Mouse (Mus musculus) regulatory T cell (primary cell): ENCODE measurements around the gene Gcnt2.
"Not testable (repeated sequence)": the region's sequence is repeated elsewhere in the genome, so short reads cannot be mapped to it uniquely, and the experiment has no call there.

ENCODE experiments used
- in situ Hi-C: fragments of 300-600 bp; cut with MboI, MseI; formaldehyde crosslinking; loops from one replicate; pipeline ENCODE4 v1.15.1; 2025; ENCODE audit warnings: high pct_unique_total_duplicates

The Gcnt2 gene

DNA sequence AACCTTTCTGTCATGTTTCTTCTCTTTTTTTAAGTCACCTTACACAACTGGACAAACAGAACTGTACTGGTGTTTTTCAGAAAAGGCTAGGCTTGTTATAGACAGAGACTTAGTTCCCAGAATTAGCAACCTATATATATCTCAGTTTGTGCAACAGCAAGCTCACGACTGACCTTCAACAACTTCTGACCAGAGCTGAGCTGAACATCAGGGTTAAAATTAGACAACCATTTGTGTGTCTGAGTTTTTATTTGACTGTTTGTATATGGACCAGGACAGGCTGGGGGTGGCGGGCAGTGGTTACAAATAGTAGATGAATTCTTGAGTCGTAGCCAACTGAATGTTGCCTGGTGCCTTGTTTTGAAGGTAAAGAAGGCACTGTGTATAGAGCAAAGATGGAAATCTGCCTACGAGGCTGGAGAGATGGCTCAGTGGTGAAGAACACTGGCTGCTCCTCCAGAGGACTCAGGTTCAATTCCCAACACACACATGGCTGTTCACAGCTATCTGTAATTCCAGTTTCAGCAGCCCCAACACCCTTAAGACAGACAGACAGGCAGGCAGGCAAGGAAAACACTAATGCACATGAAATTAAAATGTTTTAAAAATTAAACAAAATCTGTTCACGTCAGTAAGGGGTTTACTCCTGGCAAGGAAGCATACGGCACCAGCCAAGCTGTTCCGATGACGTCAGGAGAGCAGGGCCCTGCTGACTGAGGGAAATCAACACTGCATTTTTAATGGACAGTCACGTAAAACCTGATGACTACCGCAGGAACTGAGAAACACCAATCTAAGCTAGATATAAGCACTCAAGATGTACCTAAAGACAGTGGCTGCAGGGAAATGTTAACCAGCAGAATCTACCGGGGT, 79.2 kb downstream of the Gcnt2 start:
- in situ Hi-C loops: no loop called here

DNA sequence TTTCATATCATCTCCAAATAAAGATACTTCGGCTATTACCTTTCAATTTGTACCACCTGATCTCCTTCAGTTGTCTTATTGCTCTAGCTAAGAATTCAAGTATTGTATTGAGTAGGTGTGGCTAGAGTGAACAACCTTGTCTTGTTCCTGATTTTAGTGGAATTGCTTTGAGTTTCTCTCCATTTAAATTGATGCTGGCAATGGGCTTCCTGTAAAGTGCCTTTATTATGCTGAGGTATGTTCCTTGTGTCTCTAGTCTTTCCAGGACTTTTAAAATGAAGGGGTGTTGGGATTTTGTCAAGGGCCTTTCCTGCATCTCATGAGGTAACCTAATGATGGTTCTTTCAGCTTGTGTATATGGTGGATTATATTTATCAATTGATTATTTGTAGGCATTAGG, 83.5 kb downstream of the Gcnt2 start:
- in situ Hi-C loops: loop anchor here (5.0 kb wide), 1 partner anchor 46 kb away; no protein-coding TSS in a partner anchor

DNA sequence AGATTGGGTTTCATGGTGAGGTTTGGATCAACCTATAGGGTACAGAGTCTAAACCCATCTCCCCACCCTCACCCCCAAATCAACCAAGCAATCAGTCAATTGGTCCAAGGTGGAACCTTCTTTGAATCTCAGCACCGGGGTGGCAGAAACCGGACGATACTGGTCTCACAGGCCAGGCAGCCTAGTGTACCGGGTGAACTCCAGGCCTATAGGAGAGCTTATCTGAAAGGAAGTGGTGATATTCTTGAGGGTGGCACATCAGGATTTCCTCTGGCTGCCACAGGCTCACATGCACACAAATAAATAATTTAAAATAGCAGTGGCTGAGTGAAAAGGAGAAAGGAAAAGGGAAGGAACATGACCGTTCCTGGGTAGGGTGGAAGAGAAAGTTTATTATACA, 84.4 kb downstream of the Gcnt2 start:
- in situ Hi-C loops: loop anchor here (5.0 kb wide), 1 partner anchor 47 kb away; no protein-coding TSS in a partner anchor

DNA sequence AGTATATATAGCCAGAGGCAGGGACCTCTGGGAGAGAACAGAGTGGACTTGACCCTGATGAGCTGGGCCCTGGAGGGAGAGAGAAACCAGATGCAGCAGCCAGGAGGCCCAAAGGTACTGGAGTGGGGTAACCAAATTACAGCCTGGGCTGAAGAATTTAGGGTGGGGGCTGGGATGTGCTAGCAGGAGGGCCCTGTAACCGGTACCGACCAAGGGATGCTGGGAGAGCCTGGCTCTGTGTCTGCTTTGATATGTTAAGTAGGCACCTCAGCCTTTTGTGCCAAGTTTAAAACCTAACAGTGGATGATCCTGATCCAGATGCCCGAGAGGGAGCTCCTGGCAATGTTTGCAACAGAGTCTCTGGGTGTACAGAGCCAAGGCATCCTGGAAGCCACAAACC, 84.8 kb downstream of the Gcnt2 start:
- in situ Hi-C loops: loop anchor here (5.0 kb wide), 1 partner anchor 47 kb away; no protein-coding TSS in a partner anchor

DNA sequence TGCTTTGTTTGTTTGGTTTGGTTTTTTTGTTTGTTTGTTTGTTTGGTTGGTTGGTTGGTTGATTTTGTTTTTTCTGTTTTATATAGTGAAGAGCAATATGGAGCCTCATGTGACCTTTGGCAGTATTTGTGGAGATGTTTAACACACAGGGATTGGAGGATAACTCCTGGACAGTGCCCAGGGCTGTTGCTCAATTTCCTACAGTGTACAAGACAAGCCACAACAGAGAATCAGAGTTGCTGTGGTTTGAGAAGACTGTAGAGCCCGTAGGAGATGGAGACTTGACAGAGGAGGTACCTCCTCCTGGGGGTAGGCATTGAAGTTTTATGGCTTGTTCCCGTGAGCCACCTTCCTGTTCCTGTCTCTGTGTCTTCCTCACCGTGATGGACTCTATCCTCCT, 87.0 kb downstream of the Gcnt2 start:
- in situ Hi-C loops: no loop called here

DNA sequence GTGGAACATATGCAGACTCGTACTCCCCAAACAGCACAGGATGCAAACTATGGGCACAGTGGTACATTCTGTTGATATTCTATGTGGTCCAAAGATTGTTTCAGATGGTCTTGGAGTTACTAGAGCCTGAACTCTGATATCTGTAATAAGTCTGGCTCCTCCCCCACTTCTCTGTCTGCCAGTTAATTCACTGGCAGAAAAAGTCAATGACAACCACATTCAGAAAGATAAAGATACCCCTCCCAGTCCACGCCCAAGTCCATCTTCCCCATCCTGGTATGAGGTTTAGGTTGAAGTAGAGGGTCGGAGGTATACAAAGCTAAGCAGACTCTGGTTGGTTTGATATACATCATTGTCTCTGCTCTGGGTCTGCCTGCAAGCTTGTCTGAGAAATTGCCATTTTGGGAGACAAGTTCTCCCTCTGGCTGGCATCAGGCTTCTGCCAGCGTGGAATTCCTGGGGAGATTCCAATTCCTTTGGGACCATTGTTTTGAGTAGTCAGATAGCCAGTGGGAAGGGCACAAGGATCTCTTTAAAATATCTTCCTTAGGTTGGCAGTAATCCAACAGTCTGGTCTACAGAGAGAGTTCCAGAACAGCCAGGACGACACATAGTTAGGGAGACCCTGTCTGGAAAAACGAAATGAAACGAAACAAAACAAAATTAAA, 88.1 kb downstream of the Gcnt2 start:
- in situ Hi-C loops: no loop called here

DNA sequence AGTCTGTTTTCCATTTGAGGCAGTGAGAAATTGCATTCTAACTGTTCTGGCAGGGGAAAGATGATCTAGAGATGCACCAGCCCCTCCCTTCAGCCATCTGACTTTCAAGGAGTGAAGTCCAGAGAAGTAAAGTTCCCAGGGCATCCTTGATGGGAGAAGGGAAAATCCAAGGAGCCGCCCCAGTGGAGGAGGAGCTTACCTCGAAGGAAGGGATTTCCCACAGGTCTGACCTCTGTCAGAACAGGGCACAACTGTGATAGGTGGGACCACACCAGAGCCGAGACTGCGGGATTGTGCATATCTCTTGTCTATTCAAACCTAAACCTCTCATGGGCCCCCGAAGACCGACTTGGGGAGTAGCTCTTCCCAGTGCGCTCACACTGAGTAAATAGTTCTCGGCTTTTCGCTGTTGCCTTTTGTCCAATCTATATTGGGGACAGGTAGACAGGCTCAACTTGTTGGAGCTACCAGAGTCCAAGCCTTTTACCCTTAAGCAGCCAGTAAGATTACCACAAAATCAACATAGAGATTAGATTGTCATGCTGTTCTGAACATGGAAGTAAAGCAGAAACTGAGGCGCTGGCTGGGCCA, 91.9 kb downstream of the Gcnt2 start:
- in situ Hi-C loops: no loop called here

DNA sequence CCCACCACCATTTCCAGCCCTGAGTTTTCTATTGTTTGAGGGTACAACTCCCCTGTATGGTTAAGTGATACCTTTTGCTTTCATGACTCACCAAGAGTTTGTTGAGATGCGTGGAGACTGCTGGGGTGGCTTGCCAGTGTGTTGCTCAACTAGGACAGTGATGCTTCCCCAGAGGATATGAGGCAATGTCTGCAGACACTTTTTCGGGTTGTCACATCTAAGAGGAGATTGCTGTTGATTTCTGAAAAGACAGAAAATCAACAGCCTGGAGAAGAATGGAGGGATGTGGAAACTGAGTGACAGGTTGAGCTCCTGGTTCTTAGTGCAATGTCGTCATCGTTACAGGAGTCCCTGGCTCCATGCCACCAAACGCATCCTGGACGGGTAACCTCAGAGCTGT, 93.7 kb downstream of the Gcnt2 start:
- in situ Hi-C loops: no loop called here

DNA sequence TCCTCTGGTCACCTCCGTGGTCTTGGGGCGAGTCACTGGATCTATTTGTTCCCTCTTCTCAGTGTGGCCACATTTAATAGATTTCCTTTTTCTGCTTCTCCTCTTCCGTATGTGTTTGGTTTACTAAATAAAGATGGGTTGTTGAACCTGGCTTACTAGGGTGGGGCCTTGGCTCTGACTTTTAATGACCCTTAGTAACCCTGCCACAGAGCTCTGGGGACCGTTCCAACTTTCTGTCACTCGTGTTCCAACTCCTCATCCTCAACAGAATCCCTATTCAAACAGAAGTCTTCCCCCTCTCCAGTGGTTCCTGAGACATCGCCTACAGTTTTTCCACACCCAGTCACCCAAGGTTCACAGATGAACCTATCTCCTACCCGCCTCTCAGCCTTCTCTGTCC, 96.2 kb downstream of the Gcnt2 start:
- in situ Hi-C loops: no loop called here

DNA sequence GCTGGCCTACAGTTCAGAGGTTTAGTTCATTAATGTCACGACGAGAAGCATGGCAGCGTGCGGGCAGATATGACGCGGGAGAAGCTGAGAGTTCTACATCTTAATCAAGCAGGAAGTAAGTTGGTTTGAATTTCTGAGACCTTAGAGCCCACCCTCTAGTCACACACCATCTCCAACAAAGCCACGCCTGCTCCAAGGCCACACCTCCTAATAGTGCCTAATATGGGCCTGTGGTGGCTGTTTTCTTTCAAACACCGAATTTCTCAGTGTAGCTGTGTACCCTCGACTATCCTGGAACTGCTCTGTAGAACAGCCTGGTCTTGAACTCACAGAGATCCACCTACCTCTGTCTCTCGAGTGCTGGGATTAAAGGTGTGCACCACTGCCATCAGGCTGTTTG, 108.1 kb downstream of the Gcnt2 start:
- in situ Hi-C loops: no loop called here

DNA sequence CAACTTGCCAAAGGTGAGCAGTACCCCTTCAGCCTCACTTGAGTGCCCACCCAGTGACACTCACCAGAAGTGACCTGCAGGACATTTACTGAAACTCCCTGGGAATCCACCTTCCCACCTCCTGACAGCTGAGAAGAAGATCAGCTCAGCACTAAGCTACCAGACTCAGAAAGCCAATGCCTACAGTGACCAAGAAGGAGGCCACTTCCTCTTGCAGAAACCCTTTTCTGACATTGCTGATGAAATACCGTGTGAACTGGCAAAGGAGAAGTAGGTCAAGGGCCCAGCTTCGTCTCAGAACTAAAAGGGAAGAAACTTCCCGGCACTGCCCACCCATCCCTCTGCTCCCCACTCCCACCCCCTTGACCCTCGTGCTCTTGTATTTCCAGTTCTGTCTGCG, 109.0 kb downstream of the Gcnt2 start:
- in situ Hi-C loops: no loop called here

DNA sequence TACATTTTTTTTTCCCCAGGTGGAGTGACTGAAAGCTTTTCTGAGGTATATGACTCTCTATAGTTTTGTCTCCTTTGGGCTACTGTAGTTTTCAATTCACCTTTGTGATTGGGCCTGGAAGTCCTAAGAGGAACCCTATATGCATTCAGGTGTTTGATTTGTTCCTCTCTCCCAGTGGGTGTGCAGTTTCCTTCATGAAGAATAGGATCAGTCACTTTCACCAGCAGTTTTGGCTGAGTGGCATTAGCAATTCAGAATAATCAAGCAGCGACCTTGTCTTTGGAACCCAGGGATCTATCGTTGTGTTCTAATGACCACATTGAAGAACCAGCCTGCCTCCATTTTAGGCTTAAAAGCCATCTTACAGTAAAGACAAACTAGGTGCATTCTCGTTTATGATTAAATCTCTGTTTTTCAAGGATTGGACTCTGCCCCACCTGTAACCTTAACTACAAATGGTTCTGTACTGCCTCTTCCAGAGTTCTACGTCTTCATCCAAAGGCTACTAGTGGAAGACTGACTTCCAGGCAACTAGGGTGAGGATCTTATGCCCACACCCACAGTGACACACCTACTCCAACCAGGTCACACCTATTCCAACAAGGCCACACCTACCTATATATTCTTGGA, 110.3 kb downstream of the Gcnt2 start:
- in situ Hi-C loops: no loop called here

DNA sequence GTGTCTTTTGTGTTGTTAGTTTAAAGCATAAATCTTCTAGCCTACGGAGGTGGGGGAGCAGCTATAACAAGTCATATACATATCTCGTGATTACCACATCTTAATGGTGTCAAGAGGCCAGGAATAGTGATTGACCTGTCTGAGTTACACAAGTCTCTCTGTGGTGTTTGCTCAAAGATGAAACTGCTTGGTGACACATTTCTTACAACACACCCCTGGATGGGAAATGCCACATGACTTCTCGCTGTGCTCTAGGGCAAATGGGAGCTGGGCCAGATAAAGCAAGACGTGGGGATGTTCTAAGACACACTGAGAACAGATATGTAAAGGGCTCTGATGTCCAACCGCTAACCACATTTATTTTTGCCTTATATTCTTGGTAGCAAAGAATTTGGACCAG, 111.7 kb downstream of the Gcnt2 start:
- in situ Hi-C loops: no loop called here

DNA sequence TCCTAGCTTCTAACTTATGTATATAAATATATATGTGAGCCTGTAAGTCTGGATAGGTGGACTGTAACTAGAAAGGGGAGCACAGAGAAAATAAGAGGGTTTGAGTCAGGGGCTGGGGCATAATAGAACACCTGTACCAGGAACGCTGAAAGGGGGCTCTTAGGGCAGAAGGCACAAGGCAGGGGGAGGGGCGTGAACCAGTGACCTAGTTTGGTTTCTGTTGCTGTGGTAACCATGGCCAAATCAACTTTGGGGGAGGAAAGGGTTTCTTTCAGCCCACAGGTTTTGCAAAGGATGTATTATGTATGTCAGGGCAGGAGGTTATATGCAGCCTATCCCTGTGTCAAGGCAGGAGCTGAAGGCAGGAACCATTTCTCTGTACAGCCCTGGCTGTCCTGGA, 112.3 kb downstream of the Gcnt2 start:
- in situ Hi-C loops: no loop called here

DNA sequence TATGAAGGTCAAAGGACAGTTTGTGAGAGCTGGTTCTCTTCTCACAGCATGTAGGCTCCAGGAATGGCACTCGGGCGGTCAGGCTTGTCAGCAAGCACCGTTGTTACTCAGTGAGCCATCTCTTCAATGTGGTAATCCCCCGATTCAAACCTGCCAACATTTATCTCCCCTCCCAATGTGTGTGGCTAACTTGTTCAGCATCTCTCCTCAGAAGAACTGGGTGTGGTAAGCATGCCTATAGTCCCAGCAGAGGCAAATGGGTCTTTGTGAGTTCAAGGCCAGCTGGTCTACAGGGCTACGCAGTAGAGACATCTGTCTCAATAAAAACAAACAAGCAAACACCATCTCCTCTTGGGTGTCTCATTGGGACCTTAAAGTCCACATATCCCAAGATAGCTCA, 113.4 kb downstream of the Gcnt2 start:
- in situ Hi-C loops: no loop called here

DNA sequence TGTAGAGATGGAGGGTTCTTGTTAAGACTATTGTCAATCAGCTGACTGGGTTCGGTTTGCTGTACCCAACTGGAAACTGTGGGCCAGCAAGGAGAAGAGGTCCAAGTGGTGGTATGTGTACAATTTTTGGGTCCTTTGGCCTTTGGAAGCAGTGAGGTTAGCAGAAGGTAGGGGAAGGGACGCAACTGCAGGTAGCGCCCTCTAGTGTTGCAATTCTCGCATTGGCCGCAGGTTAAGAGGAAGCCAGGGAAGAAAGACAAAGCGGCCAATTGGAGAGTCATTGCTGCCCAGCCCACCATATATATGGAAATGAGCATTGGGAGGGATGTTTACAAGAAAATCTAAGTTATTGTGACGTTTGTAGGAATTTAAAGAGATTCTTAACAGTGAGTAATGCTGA, 118.1 kb downstream of the Gcnt2 start:
- in situ Hi-C loops: no loop called here

DNA sequence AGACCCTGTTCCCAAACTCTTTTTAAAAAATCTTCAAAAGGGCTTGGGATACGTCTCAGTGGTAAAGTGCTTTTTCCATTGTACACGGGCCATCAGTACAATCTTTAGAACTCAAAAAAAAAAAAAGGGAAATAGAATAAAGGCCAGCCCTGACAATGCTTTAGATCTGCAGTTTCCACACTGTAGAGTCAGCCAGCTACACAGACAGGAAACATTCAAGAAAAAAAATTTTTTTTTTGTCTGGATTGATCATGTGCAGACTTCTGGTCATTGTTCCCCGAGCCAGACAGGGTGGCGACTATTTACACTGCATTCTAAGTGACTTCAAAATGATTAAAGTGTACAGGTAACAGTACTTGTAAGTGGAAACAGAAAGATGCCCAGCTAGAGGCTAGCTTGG, 119.1 kb downstream of the Gcnt2 start:
- in situ Hi-C loops: no loop called here

DNA sequence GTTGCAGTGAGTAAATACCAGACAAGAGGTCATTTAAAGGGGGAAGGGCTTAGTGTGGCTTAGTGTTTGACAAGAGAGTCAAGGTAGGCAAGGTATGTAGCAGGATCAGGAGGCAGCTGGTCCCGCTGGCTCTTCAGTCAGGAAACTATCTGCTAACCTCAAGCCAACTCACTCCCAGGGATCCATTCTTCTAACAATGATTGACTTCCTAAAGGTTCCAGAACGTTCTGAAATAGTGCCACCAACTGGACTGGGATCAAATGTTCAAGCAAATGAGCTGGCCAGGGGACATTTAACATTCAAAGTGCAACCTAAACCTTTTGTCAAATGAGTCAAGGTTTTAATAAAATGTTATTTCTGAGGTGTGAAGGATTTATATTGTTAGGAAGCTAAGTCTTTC, 119.8 kb downstream of the Gcnt2 start:
- in situ Hi-C loops: no loop called here

DNA sequence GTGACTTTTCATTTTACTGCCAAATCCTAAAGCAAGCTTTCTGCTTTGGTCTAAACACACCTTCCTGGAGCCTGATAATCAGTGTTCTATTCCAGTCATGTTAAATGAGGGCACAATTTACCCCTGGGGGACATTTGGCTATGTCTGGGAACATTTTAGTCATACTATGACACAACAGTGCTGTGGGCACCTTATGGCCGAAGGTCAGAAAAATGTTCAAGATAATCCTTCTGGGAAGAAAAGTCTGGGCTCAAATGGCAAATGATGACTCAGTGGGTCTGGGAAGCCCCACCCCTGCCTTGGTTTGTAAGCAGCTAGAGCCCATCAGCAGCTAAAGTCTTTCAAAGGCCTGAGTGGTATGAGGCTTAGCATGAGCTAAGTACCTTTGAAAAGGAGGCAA, 123.2 kb downstream of the Gcnt2 start:
- in situ Hi-C loops: no loop called here

DNA sequence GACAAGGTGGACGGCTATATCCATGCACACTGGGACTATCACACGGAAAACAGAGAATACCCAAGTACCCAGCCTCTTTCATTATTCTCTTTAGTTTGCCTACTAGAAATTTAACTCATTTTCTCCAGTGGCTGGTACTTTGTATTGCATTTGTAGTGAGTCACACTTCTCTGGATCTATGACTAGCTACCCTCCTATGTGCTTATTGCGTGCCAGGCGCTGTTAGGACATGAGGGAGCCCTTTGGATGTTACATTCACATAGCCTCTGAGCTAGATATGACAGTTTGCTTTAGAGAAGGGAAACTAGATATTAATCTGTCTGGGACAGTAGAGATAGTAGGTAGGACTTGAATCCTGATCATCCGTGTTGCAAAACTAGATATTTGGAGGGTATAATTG, 126.5 kb downstream of the Gcnt2 start:
- in situ Hi-C loops: no loop called here

DNA sequence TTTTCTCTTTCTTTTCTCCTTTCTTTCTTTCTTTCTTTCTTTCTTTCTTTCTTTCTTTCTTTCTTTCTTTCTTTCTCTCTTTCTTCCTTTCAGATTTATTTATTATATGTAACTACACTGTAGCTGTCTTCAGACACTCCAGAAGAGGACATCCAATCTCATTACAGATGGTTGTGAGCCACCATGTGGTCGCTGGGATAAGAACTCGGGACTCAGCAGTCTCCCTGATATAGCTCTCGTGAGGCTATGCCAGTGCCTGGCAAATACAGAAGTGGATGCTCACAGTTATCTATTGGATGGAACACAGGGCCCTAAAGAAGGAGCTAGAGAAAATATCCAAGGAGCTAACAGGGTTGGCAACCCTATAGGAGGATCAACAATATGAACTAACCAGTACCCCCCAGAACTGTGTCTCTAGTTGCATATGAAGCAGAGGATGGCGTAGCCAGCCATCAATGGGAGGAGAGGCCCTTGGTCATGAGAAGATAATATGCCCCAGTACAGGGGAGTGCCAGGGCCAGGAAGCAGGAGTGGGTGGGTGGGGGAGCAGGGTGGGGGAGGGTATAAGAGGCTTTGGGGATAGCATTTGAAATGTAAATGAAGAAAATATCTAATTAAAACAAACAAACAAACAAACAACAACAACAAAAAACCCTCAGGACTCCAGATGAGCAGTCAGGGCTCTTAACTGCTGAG, 128.2 kb downstream of the Gcnt2 start:
- in situ Hi-C loops: not testable (repeated sequence)

DNA sequence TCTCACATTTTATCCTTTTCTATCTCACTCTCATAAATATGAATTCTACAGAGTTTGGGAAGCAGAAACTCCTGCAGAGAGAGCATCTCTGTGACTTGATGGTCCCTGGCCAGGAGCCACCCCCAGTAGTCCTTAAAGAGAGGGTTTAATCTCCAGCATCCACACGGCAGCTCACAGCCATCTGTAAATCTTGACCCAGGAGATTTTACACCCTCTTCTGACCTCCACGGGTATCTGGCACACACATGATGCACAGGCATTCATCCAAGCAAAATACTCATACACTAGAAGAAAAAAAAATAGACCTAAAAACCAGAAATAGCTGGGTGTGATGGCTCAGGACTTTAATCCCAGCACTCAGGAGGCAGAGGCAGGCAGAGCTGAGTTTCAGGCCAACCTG, 128.9 kb downstream of the Gcnt2 start:
- in situ Hi-C loops: no loop called here
